Mouse (Mus musculus) bone marrow, adult 2 months (tissue): ENCODE results near the gene Hltf. TPM values are rescaled to one million over a fixed set of nuclear protein-coding genes. Genes with fewer than 3 reads are reported as not detected.
A peak's percentile ranks its signal among the peaks of the same experiment; 100 is the strongest.
"Not testable (repeated sequence)": the region's sequence is repeated elsewhere in the genome, so short reads cannot be mapped to it uniquely, and the experiment has no call there.

Experiments
- H3K27ac ChIP-seq: fragments of 200-500 bp; 2 replicates; pipeline ENCODE4 v1.5.1; 2012; ENCODE audit warnings: low read depth, mild to moderate bottlenecking, control low read depth, inconsistent platforms, low read length; ENCODE audit not compliant: control insufficient read depth, poor library complexity, insufficient read depth
- H3K4me1 ChIP-seq: fragments of 200-500 bp; 2 replicates; pipeline ENCODE4 v1.6.1; 2011; ENCODE audit warnings: low read length; ENCODE audit not compliant: control insufficient read depth, insufficient read depth
- H3K4me3 ChIP-seq: fragments of 200-500 bp; replicated peaks from 2 replicates; pipeline ENCODE3; 2011; ENCODE audit warnings: mild to moderate bottlenecking, low read depth, low read length, control low read depth; ENCODE audit not compliant: control insufficient read depth
- CTCF ChIP-seq: fragments of 200-500 bp; IDR thresholded peaks from 2 replicates; pipeline ENCODE4 v1.5.1; 2011; ENCODE audit warnings: low read length, control low read depth; ENCODE audit not compliant: control insufficient read depth, insufficient read depth
- POLR2A ChIP-seq: fragments of 200-500 bp; IDR thresholded peaks from 2 replicates; pipeline ENCODE4 v1.6.1; 2011; ENCODE audit warnings: low read depth, mild to moderate bottlenecking, control low read depth, low read length, borderline replicate concordance; ENCODE audit not compliant: control insufficient read depth
- WGBS: fragments of 180-500 bp; shearing (Covaris S2); methylation state at CpG from one replicate; pipeline ENCODE4 v1.1.7; 2018; 5-methylcytosine and 5-hydroxymethylcytosine counted together
- polyA plus RNA-seq: library from polyadenylated mRNA; stranded (reverse); fragments of >200 nt; gene quantifications from 2 replicates; pipeline ENCODE4 v1.2.4, GENCODE M21; 2011; ENCODE audit warnings: low replicate concordance; ENCODE audit not compliant: missing spikeins, insufficient read depth, insufficient read length

Hltf gene
- polyA plus RNA-seq, 1 experiment, result 17.8 TPM

DNA sequence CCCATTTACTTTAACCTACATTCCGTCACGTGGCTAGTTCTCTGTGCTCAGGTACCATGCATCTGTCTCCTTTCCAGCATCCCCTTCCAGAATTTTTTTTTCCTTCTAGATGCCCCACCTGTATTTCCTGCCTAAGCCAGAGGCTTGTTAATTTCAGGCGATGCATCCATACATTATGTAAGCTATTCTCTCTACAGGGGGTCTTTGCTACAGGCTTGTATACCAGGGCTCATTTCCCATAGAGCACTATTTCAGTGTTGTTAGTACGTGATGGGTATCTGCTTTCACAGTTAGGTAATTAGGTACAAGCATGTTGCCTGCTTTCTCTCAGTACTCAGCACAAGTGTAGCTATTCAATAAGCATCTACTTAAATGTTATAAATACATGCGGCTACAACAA lies 29.8 kb upstream of the Hltf start:
- H3K4me3 ChIP-seq, result no peak overlapping the region
- TF ChIP-seq POLR2A (no peak), CTCF (no peak)
- 66% methylated on average over 5 of the region's 5 CpGs for WGBS
- H3K27ac ChIP-seq, result peak overlapping the region; percentile 5; the same call in 1 of the 2 replicates
- peaks cover 7% of the 10 kb centered on the region for H3K4me1 ChIP-seq

DNA sequence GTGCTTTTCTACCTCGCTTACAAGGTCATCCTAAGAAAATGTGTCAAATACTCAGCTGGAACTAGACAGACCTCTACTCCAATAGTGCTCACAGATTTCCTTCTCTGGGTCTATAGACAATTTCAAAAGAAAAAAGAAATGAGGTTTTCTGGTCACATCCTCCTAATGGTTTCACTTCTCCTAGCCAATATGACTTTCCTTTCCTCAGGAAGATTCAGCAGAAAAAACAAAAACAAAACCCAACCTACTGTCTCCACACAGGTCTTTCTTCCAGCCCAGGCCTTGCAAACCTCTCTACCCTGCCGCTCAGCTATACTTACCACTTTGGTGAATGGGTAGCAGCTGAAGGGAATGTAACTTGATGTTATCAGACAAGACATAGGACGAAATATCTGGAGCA lies 29.0 kb upstream of the Hltf start:
- 62% methylated on average over 3 of the region's 3 CpGs for WGBS
- Histone ChIP-seq H3K4me3 (no peak overlapping the region), H3K4me1 (peaks cover 11% of the 10 kb centered on the region), H3K27ac (no peak overlapping the region)
- TF ChIP-seq POLR2A, result no peak
- TF ChIP-seq CTCF, result no peak

DNA sequence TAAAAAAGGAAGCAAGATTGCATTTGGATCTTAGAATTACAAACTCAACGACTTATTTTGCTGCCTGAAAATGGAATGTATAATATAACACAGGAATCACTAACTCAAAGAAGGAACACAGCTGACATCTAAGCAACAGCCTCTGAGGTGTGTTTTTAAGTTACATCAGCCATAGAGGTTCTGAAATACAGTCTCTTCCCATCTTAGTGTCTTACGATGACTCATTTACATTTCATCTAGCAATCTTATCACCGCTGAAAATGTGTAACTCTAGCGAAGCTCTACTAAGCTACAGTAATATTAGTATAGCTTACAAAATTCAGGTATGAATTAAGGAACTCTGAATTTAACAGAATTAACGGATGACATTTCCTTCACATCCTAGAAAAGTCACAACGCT lies 26.8 kb upstream of the Hltf start:
- TF ChIP-seq POLR2A (no peak), CTCF (no peak)
- peaks cover 9% of the 10 kb centered on the region for H3K4me1 ChIP-seq
- WGBS, result 67% methylated on average over 6 of the region's 6 CpGs
- no peak overlapping the region for H3K4me3 ChIP-seq
- H3K27ac ChIP-seq, result no peak overlapping the region

DNA sequence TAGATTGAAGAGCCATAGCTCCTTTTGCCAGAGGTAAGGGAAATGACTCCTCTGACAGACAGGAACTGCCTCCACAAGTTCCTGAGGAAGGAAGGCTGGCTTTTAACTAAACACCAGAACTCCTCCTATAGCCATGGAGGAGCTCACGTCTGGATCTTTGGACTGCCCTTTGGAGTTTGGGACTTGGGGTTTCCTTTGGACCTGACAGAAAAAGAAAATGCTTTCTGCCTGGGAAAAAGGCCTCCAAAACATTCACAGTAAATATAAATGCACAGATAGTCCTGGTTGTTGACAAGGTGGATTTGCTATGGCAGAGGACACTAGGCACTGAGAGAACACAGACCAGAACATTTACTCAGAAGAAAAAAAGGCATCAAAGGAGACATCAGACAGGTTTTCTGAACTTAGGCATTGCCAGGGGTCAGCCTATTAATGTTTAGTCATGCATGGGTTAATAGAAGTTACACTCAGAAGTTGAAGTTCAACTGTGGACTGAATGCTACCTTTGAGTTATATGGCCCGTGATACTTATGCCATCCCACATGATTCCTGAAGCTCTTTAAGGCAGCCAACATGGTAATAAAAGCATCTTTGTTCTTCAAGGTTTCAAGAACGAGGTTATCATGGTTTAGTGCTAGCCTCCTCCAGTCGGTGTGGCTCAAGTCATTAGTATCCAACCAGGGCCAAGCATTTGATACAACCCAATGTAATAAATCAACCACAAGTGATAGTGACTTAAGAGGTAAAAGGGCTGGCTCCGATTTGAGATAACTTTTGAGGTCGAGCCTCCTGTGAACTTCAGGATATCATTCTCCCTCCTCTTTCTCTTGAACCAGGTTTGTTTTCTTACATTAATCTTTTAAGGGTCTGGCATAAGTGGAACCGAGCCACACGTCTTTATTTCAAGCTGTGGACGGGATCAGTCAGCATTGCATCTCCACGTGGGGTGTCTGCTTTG lies 23.6 kb upstream of the Hltf start:
- 5% methylated on average over 10 of the region's 10 CpGs for WGBS
- Histone ChIP-seq H3K27ac (peak overlapping the region; percentile 97), H3K4me3 (peak overlapping the region; percentile 97), H3K4me1 (peaks cover 5% of the 10 kb centered on the region; the same call in 1 of the 2 replicates)
- TF ChIP-seq POLR2A, result no peak
- TF ChIP-seq CTCF, result no peak

DNA sequence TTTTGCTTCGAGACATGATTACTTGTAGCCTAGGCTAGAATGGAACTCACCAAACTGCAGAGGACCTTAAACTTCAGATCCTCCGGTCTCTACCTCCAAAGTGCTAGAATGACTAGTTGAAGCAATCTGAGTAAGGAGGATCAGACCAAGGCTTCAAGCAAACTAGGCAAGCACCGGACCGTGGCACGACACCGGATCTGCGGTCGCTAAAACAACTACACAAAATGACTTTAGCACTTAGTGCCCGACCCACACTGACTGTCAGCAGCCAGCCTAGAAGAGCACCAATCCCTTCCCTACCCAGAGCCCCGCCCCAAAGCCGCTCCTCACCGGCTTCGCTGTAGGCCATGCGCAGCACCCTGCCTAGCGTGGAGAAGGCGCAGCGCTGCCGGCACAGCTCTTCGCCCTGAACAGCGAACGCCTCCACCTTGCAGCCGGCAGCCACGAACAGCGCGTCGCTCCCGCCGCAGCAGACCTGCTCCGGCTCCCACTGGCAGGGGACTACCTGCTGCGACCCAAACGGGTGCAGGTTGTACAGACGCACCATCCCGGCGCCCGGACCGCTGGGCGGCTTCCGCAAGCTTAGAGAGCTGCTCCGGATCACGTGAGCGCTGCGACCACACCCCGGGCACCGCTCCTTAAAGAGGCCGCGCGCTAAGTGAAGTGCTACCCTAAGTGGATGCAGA lies 22.7 kb upstream of the Hltf start, which contains the start of gene Hps3:
Gene Hps3 (minus strand): TSS at position 597 of the 686 bp plus-strand sequence.
- peak within 1 kb of the TSS; percentile 97 for H3K27ac ChIP-seq
- WGBS, result under 1% methylated on average over 47 of the region's 47 CpGs
- no peak for TF ChIP-seq CTCF
- TF ChIP-seq POLR2A, result peak; percentile 77; the same call in 1 of the 2 replicates
- peak within 1 kb of the TSS; percentile 97 for H3K4me3 ChIP-seq
- peaks cover 5% of the 10 kb centered on the region; the same call in 1 of the 2 replicates for H3K4me1 ChIP-seq

DNA sequence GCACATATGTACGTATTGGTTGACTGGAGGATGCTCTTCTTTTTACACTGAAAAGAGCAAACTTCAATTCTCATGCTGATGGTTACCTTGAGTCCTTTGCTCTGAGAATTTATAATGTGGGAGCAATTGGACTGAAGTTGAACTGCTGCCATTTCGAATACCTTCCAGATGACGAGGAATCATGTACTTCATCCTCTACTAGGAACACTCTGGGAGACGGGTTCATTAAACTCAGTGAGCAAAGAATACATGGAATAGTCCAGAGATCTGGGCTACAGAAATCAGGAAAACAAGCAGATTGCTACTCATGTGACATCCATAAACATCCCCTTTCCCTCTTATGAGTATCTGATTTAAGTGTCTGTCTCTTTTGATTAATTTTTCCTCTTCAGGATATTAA lies 21.5 kb upstream of the Hltf start:
- no peak overlapping the region for H3K27ac ChIP-seq
- TF ChIP-seq POLR2A, result no peak
- TF ChIP-seq CTCF, result no peak
- WGBS, result 83% methylated on average over 4 of the region's 4 CpGs
- peaks cover 5% of the 10 kb centered on the region; the same call in 1 of the 2 replicates for H3K4me1 ChIP-seq
- no peak overlapping the region for H3K4me3 ChIP-seq

DNA sequence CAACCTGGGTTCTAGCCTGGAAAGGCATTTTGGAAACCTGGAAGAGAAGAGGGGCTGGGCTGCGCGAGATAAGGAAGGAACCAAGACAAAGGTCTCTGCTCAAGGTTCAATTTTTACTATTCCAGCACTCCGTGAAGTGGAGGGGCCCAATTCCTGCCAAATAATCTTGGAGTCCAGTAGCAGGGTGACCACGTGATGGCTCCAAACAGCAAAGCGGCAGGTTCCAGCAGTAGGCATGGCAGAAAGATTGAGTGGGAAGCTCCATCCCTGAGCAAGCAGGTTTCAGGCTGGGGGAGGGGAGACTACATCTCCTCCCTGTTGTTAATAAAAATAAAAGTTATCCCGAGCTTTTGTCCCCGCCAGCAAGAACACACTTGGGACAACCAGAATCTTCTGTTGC lies 16.1 kb upstream of the Hltf start:
- not testable (repeated sequence) for H3K27ac ChIP-seq, H3K4me3 ChIP-seq, H3K4me1 ChIP-seq
- WGBS, result 90% methylated on average over 7 of the region's 7 CpGs

DNA sequence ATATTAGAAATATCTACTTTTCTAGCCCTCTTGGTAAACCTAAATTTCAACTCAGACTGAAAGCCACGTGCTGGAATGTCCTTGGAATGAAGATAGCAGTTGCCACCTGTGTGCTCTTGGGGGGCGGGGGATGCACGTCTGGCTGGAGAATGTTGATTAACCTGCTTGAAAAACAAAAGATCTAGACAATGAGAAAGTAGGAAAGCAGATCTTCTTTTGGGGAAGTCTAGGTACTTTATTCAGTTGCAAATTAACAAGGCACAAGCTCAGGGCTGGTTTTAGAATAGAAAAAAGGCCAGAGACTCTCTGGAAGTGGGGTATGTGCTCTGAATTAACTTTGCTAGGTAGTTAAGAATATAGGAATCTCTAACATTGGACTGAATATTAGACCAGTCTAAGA lies 12.9 kb upstream of the Hltf start:
- not testable (repeated sequence) for H3K4me3 ChIP-seq, H3K27ac ChIP-seq, H3K4me1 ChIP-seq
- WGBS, result 83% methylated on average over 3 of the region's 3 CpGs
